In the genomic region with DNA sequence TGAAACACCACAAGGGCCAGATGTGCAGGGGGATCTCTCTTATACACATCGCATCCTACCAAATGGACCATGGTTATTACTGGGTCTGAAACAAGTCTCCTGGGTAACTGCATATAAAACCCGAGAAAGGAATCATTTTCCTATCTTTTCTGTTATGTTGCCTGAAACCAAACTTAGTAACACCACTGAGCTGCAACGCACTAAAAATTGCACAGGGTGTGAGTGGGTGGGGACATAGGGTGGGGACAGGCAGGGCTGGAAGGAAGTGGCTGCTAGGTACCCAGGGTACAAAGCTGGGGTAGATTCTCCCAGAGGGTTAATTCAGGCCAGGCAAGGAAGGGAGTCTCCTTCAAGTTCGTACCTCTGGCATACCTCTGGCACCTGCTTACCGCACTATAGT, we compare ENCODE assay signal across 16 mouse cellular contexts. TPM values are rescaled to one million over a fixed set of nuclear protein-coding genes. Genes with fewer than 3 reads are reported as not detected.
DNase-seq lines count a peak whose midpoint lies in the region; ATAC-seq and TF ChIP-seq lines count a peak whose summit lies in the region.
"Had no signal": no experiment of that assay in that cellular context is flagged by ENCODE, and none has a peak within 500 bp of the region (broad histone marks: within the 10 kb centered on the region; RNA-seq: fewer than 3 reads in every experiment).

No protein-coding gene starts in this region.

- H3K9me3 ChIP-seq in heart, embryonic 10.5 days, result no peaks in the 10 kb centered on the region
- H3K9me3 ChIP-seq in liver, embryonic 11.5 days (ENCODE audit: control insufficient read depth, low read length), result no peaks in the 10 kb centered on the region
- no peaks in the 10 kb centered on the region for H3K9me3 ChIP-seq in G1E (replicated peaks)

- peak overlapping the region; percentile 72; the same call in 1 of the 2 replicates for H3K27ac ChIP-seq in heart, embryonic 10.5 days
- no peak overlapping the region for H3K27ac ChIP-seq in liver, embryonic 11.5 days (ENCODE audit: low read depth, low read length)

- no peak overlapping the region for H3K4me3 ChIP-seq in heart, embryonic 10.5 days
- no peak overlapping the region for H3K4me3 ChIP-seq in liver, embryonic 11.5 days (ENCODE audit: low read depth, low read length)
- H3K4me3 ChIP-seq in G1E (ENCODE audit: low read depth, low read length), result peak overlapping the region; percentile 35; the same call in 1 of the 2 replicates

- H3K27me3 ChIP-seq in heart, embryonic 10.5 days (ENCODE audit: insufficient read depth, poor library complexity, severe bottlenecking), result no peaks in the 10 kb centered on the region
- H3K27me3 ChIP-seq in liver, embryonic 11.5 days (replicated peaks; ENCODE audit: control insufficient read depth, insufficient read depth, low read length), result no peaks in the 10 kb centered on the region
- no peaks in the 10 kb centered on the region for H3K27me3 ChIP-seq in G1E (ENCODE audit: insufficient read depth, low read length)

- WGBS in heart, embryonic 10.5 days, result 81% methylated on average over 5 of the region's 5 CpGs
- 74% methylated on average over 5 of the region's 5 CpGs for WGBS in liver, embryonic 11.5 days

- no peak for ATAC-seq in liver, embryonic 11.5 days (replicated peaks; ENCODE audit: low FRiP score)
- no peak for ATAC-seq in G1E (ENCODE audit: extremely low read depth, insufficient number of reproducible peaks, low FRiP score, poor library complexity, severe bottlenecking)
- ATAC-seq: forebrain, embryonic 16.5 days had no signal

- peaks cover 45% of the 10 kb centered on the region for H3K4me1 ChIP-seq in heart, embryonic 10.5 days
- H3K4me1 ChIP-seq in liver, embryonic 11.5 days (replicated peaks; ENCODE audit: control insufficient read depth, insufficient read depth, low read length), result peaks cover 42% of the 10 kb centered on the region
- H3K4me1 ChIP-seq in G1E (ENCODE audit: insufficient read depth, low read depth, low read length), result peaks cover 71% of the 10 kb centered on the region

- peaks cover 24% of the 10 kb centered on the region; the same call in 1 of the 2 replicates for H3K36me3 ChIP-seq in heart, embryonic 10.5 days
- peaks cover 4% of the 10 kb centered on the region; the same call in 1 of the 2 replicates for H3K36me3 ChIP-seq in liver, embryonic 11.5 days (ENCODE audit: control insufficient read depth, insufficient read depth, low read length)
- H3K36me3 ChIP-seq in G1E (replicated peaks), result peaks cover 71% of the 10 kb centered on the region

- DNase-seq in heart, embryonic 10.5 days (ENCODE audit: low spot score), result no peak
- DNase-seq in heart, adult 8-10 months (ENCODE audit: low spot score), result no peak
- DNase-seq in liver (peak; percentile 27), G1E (ENCODE audit: low spot score) (no peak)
- no peak for DNase-seq in liver, embryonic 11.5 days (ENCODE audit: low spot score)
- peak; percentile 24 for DNase-seq in naive thymus-derived CD4-positive, alpha-beta T cell, adult 2 months (ENCODE audit: low read depth)
- DNase-seq in layer of hippocampus, postnatal 25 days (ENCODE audit: extremely low spot score in 1 of 2, low spot score in 1 of 2), result no peak
- DNase-seq in gastrocnemius, adult 8-10 months (ENCODE audit: low spot score in 2 of 2), result no peak
- DNase-seq: adrenal gland, postnatal 36 days; B cell, adult 2 months; cerebellum, adult 18-20 months; heart, adult 18-20 months; kidney, postnatal 25 days had no signal

- H3K9ac ChIP-seq in liver, embryonic 11.5 days (ENCODE audit: low read depth, low read length), result no peak overlapping the region

- no peak for TF ChIP-seq CTCF in G1E (IDR thresholded peaks at IDR 0.05; ENCODE audit: low read depth, low read length)

- H3K4me2 ChIP-seq in liver, embryonic 11.5 days, result no peak overlapping the region

RNA-seq across cellular contexts. Expression of a gene that starts 6.9 kb away (rescaled TPM):
- polyA plus RNA-seq in heart, embryonic 10.5 days (2016; fragmentation: Nextera tagmentation; extraction: Ambion mirVana), result 14.7 and 17.6 TPM in 2 replicates
- total RNA-seq in heart, adult 8-10 months (2022), result 1 to 10 TPM; 7.0 to 9.1 (median 8.0) TPM
- polyA plus RNA-seq in liver, embryonic 11.5 days (2014; fragmentation: Nextera tagmentation; extraction: Ambion mirVana), result 28.3 and 33.2 TPM in 2 replicates
- total RNA-seq in G1E (2014; fragmentation: Nextera tagmentation) (101 and 108 TPM in 2 replicates), G1E (2017) (19.0 and 22.3 TPM in 2 replicates)
- polyA plus RNA-seq in G1E (2012), result 163 and 217 TPM in 2 replicates
- 10 to 100 TPM in 1 of 2 experiments, 1 to 10 TPM in 1; 8.4 to 11.0 TPM for total RNA-seq in layer of hippocampus, postnatal 25 days (2021)
- total RNA-seq in gastrocnemius, adult 8-10 months (2022), result 1 to 10 TPM; 2.5 to 4.5 (median 3.1) TPM

RNA-seq across cellular contexts. Expression of a gene that starts 10.3 kb away (rescaled TPM):
- 24.2 and 27.0 TPM in 2 replicates for polyA plus RNA-seq in heart, embryonic 10.5 days (2016; fragmentation: Nextera tagmentation; extraction: Ambion mirVana)
- total RNA-seq in heart, adult 8-10 months (2022), result 10 to 100 TPM in 3 of 4 experiments, 1 to 10 TPM in 1; 9.5 to 13.4 (median 11.7) TPM
- 9.7 and 12.9 TPM in 2 replicates for polyA plus RNA-seq in liver, embryonic 11.5 days (2014; fragmentation: Nextera tagmentation; extraction: Ambion mirVana)
- 7.4 and 8.6 TPM in 2 replicates for total RNA-seq in G1E (2014; fragmentation: Nextera tagmentation)
- total RNA-seq in G1E (2017), result 6.9 and 8.8 TPM in 2 replicates
- polyA plus RNA-seq in G1E (2012), result 6.0 and 6.4 TPM in 2 replicates
- 10 to 100 TPM; 71.3 to 78.6 TPM for total RNA-seq in layer of hippocampus, postnatal 25 days (2021)
- total RNA-seq in gastrocnemius, adult 8-10 months (2022), result 10 to 100 TPM in 2 of 4 experiments, 1 to 10 TPM in 2; 8.6 to 10.8 (median 9.8) TPM

RNA-seq across cellular contexts. Expression of a gene that starts 38.6 kb away (rescaled TPM):
- not detected in 2 replicates for polyA plus RNA-seq in heart, embryonic 10.5 days (2016; fragmentation: Nextera tagmentation; extraction: Ambion mirVana)
- 1 to 10 TPM in 1 of 4 experiments, under 1 TPM in 3; 0.53 to 2.5 (median 0.73) TPM for total RNA-seq in heart, adult 8-10 months (2022)
- polyA plus RNA-seq in liver, embryonic 11.5 days (2014; fragmentation: Nextera tagmentation; extraction: Ambion mirVana), result 0.43 TPM in 1 of 2 replicates, not detected in the other
- not detected in 2 replicates for total RNA-seq in G1E (2014; fragmentation: Nextera tagmentation)
- total RNA-seq in G1E (2017), result 0.11 TPM in 1 of 2 replicates, not detected in the other
- polyA plus RNA-seq in G1E (2012), result 0.03 and 0.04 TPM in 2 replicates
- total RNA-seq in layer of hippocampus, postnatal 25 days (2021), result 100 to 1,000 TPM; 152 TPM
- total RNA-seq in gastrocnemius, adult 8-10 months (2022), result 1 to 10 TPM; 1.4 to 2.9 (median 1.8) TPM
- total RNA-seq: monocyte, adult 5-6 weeks had no signal
- polyA plus RNA-seq: thymus, postnatal 0 days had no signal

RNA-seq across cellular contexts. Expression of a gene that starts 38.6 kb away (rescaled TPM):
- polyA plus RNA-seq in heart, embryonic 10.5 days (2016; fragmentation: Nextera tagmentation; extraction: Ambion mirVana), result 3.0 and 10.4 TPM in 2 replicates
- total RNA-seq in heart, adult 8-10 months (2022), result 10 to 100 TPM; 18.0 to 21.1 (median 19.4) TPM
- polyA plus RNA-seq in liver, embryonic 11.5 days (2014; fragmentation: Nextera tagmentation; extraction: Ambion mirVana), result 7.7 and 8.5 TPM in 2 replicates
- total RNA-seq in G1E (2014; fragmentation: Nextera tagmentation), result not detected in 2 replicates
- total RNA-seq in G1E (2017), result 0.12 and 0.22 TPM in 2 replicates
- polyA plus RNA-seq in G1E (2012), result not detected in 2 replicates
- total RNA-seq in layer of hippocampus, postnatal 25 days (2021), result 10 to 100 TPM; 11.3 to 15.0 TPM
- total RNA-seq in gastrocnemius, adult 8-10 months (2022), result 10 to 100 TPM in 3 of 4 experiments, 1 to 10 TPM in 1; 9.8 to 15.7 (median 13.1) TPM
- total RNA-seq: monocyte, adult 5-6 weeks had no signal

Comparison
In these comparisons a context has a peak if more than half of its experiments do, and no peak if none do; other contexts are left out.
1. DNase-seq: peak in liver (single experiment) and naive thymus-derived CD4-positive, alpha-beta T cell, adult 2 months (single experiment); none in heart, embryonic 10.5 days (single experiment), heart, adult 8-10 months (single experiment), liver, embryonic 11.5 days (single experiment), G1E (single experiment), layer of hippocampus, postnatal 25 days (0 of 2) and gastrocnemius, adult 8-10 months (0 of 2).
2. RNA of a gene that starts 10.3 kb away (total RNA-seq): 71.3 to 78.6 TPM in layer of hippocampus, postnatal 25 days; 9.5 to 13.4 TPM in heart, adult 8-10 months, 8.6 to 10.8 TPM in gastrocnemius, adult 8-10 months and 6.9 to 8.8 TPM in G1E; every median in the first group is over 4 times any median in the second.
3. RNA of a gene that starts 38.6 kb away (total RNA-seq): 152 TPM in layer of hippocampus, postnatal 25 days; 1.4 to 2.9 TPM in gastrocnemius, adult 8-10 months, 0.53 to 2.5 TPM in heart, adult 8-10 months and 0.11 TPM in G1E; every median in the first group is over 10 times any median in the second.